Mouse (Mus musculus): ENCODE measurements around the gene Nprl3.

The Nprl3 gene

GRCm38 (mm10) chr11:32196727-32197126 lies 70.8 kb downstream of the Nprl3 start:
- DNase-seq (ENCODE audit: low spot score), result no peak

GRCm38 (mm10) chr11:32195867-32196540 lies 71.5 kb downstream of the Nprl3 start:
- no peak for DNase-seq (ENCODE audit: low spot score)

GRCm38 (mm10) chr11:32194626-32195025 lies 72.9 kb downstream of the Nprl3 start:
- no peak for DNase-seq (ENCODE audit: low spot score)

- DNase-seq (ENCODE audit: low spot score), result no peak
These were observed 73.4 kb downstream of the Nprl3 start for GRCm38 (mm10) chr11:32194086-32194485.

- no peak for DNase-seq (ENCODE audit: low spot score)
These were observed 74.4 kb downstream of the Nprl3 start for GRCm38 (mm10) chr11:32193156-32193555.

- no peak for DNase-seq (ENCODE audit: low spot score)
These were observed 76.8 kb downstream of the Nprl3 start for GRCm38 (mm10) chr11:32190603-32191110.

- no peak for DNase-seq (ENCODE audit: low spot score)
These were observed 77.4 kb downstream of the Nprl3 start for GRCm38 (mm10) chr11:32190119-32190518.

- DNase-seq (ENCODE audit: low spot score), result no peak
These were observed 78.1 kb downstream of the Nprl3 start for GRCm38 (mm10) chr11:32189434-32189833.

- DNase-seq (ENCODE audit: low spot score), result no peak
These were observed 78.6 kb downstream of the Nprl3 start for GRCm38 (mm10) chr11:32188881-32189280.

GRCm38 (mm10) chr11:32187256-32187655 lies 80.3 kb downstream of the Nprl3 start:
- DNase-seq (ENCODE audit: low spot score), result no peak

- DNase-seq (ENCODE audit: low spot score), result no peak
These were observed 81.5 kb downstream of the Nprl3 start for GRCm38 (mm10) chr11:32186031-32186430.

GRCm38 (mm10) chr11:32184469-32184868 lies 83.0 kb downstream of the Nprl3 start:
- DNase-seq (ENCODE audit: low spot score), result no peak

GRCm38 (mm10) chr11:32181973-32182868 lies 85.3 kb downstream of the Nprl3 start:
- DNase-seq (ENCODE audit: low spot score), result peak; percentile 66

- DNase-seq (ENCODE audit: low spot score), result no peak
These were observed 86.3 kb downstream of the Nprl3 start for GRCm38 (mm10) chr11:32181246-32181645.

GRCm38 (mm10) chr11:32178506-32178905 lies 89.0 kb downstream of the Nprl3 start:
- no peak for DNase-seq (ENCODE audit: low spot score)
